Mouse (Mus musculus): Measurements from ENCODE around the gene Top3b. TPM values are rescaled to one million over a fixed set of nuclear protein-coding genes. Genes with fewer than 3 reads are reported as not detected.
"Not testable (repeated sequence)": the region's sequence is repeated elsewhere in the genome, so short reads cannot be mapped to it uniquely, and the experiment has no call there.

The Top3b gene
- 10 to 100 TPM; 58.1 to 69.8 TPM for total RNA-seq (2021)
- long read RNA-seq, experiment 1, transcript Top3b-219 (19 exons, 2,950 nt): major isoform, 5 of 34 reads
- long read RNA-seq, experiment 1, partial matches to known transcripts: 6 of 34 reads
- long read RNA-seq, experiment 1, other reads (novel, unspliced or antisense): 19 of 34 reads
- long read RNA-seq, experiment 2, partial matches to known transcripts: 3 of 29 reads
- long read RNA-seq, experiment 2, other reads (novel, unspliced or antisense): 21 of 29 reads

DNA sequence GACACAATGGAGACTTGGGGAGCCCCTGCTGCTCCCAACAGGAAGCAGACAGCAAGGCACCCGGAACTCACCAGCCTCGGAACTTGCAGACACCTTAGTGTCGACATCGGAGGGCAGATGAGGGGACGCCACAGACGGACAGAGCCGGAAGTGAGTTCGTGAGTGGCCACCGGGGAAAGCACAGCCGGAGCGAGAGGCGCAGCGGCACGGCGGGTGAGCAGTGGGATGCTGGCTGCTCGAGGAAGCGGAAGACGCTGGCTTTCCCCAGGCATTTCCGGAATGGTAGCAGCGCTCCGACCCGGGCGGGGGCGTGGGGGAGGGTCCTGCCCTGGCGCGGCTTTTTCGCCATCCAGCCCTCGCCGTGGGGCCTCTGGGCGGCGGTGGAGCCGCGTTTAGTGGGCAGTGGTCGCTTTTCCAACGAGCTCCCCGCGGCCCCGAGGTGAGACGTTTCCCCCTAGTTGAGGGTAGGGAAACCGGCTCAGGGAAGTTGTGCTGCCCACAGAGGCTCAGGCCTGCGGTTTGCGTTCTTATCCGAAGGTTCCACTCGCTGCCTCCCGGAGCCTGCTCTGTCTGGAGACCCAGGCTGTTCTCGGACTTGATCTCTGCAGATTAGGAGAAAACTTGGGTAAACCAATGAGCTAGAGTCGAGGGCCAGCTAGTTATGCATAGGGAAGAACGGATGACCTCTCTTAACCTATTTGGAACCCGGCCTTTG is at the start of gene Top3b, which contains the start of gene Vpreb1:
Top3b (plus strand) TSS at position 120 of the 715 bp plus-strand sequence.
Vpreb1 (minus strand) TSS at position 227 of the 715 bp plus-strand sequence.
- DNase-seq: peak; percentile 91

DNA sequence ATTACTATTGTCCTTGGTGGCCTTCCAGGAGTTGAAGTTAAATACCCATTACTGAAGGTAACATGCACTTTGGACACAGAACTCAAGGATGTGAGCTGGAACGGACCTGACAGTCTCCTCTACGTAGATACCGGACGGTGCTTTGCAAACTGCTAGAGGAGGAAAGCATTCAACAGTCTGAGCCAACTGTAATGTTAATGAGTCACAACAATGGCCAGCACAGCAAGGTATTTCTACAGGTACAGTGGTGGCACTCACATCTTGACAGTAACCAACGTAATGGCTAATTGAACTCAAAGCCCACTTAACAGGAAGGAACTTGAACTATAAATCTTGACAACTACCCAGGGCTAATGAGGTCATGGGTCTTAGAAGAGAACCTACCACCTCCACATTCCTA is 45.1 kb upstream of the Top3b start:
- DNase-seq: no peak

GRCm38 (mm10) chr16:16826223-16826622 is 44.3 kb upstream of the Top3b start:
- DNase-seq: no peak

GRCm38 (mm10) chr16:16828757-16829615 is 41.5 kb upstream of the Top3b start, which contains the start of gene Spag6l:
Spag6l (minus strand) TSS chr16:16829456.
- DNase-seq: peak; percentile 47

GRCm38 (mm10) chr16:16829671-16830070 is 40.9 kb upstream of the Top3b start:
- no peak for DNase-seq

DNA sequence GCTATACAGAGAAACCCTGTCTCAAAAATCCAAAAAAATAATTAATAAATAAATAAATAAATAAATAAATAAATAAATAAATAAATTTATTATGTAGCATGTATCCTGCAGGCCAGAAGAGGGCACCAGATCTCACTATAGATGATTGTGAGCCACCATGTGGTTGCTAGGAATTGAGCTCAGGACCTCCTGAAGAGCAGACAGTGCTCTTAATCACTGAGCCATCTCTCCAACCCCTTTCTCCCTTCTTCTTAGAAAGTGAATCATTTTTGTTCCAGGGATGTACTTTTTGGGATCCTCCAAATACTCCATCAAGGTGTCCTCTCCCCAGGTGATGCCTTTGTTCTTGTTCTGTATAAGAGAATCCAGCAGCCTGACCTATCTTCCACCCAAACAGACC is 21.3 kb upstream of the Top3b start:
- no peak for DNase-seq

DNA sequence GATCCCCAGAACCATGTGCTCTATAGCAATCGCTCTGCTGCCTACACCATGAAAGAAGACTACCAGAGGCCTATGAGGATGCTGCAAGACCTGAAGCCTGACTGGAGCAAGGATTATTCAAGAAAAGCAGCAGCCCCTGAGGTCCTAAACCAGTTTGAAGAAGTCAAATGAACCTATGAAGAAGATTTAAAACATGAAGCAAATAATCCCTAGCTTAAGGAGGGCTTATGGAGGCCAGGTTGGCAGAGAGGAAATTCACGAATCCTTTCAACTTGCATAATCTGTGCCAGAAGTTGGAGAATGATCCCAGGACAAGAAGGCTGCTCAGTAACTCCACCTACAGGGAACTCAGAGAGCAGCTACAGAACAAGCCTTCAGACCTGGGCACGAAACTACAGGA is 18.1 kb upstream of the Top3b start:
- no peak for DNase-seq

GRCm38 (mm10) chr16:16854836-16855235 is 15.7 kb upstream of the Top3b start:
- peak; percentile 79 for DNase-seq

DNA sequence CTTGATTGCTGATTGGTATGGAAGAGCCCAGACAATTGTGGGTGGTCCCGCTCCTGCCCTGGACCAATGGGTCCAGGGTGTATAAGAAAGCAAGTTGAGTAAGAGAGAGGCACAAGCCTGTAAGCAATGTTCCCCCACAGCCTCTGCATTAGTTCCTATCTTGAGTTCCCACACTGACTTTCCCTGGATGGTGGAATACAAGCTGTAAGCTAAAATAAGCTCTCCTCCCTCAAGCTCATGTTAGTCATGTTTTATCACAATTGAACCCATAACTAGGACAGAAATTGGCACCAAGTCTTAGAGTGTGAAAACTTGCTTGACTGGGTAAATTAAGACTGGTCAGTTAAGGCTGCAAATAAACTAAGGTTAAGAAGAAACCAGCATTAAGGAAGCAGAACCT is 15.0 kb upstream of the Top3b start:
- no peak for DNase-seq

DNA sequence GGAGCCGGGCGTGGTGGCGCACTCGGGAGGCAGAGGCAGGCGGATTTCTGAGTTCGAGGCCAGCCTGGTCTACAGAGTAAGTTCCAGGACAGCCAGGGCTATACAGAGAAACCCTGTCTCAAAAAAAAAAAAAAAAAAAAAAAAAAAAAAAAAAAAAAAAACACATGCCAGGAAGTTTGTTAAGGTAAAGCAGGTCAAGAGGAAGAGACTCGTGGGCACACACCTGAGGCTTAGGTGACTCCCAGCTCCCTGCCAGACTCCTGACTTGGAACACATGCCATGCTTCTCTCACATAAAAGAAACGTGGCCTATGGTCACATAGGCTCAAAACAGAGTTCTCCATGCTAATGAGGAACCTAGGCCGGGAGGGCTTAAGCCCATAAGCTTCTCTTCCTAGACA is 14.5 kb upstream of the Top3b start:
- DNase-seq: not testable (repeated sequence)

DNA sequence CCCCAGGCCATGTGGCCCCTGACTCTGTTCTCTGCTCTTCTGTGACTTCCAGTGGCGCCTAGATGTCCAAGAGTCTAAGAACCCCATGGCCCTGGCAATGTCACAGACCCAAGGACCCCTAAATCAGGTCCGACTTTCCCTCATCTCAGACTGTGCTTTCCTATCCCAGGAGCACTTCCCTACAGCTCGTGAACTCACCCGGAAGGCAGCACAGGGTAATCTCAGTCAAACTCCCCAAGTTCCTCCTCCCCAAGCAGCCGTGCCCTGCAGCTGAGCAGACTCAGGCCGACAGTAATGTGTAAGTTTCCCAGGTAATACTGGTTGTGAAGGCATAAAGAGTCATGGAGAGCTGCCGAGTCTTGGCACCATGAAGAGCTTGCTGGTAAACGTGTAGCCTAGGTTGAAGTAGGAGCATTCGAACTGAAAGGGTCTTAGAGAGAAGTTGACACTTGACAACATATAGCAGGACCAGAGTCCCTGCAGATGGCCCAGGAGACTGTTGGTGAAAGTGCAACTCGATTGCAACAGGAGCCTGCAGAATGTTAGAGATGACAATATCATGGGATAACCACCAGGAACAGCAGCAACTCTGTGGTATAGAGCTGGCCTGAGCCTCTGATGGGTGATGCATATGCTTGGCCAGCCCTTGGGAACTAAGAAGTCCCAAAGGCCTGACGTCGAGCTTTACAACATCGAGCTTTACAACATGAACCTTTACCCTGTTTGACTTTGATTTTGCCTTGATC is 13.6 kb upstream of the Top3b start:
- no peak for DNase-seq

GRCm38 (mm10) chr16:16862288-16862687 is 8.2 kb upstream of the Top3b start:
- DNase-seq: no peak

GRCm38 (mm10) chr16:16863978-16864377 is 6.6 kb upstream of the Top3b start, which contains the start of gene Igll1:
Igll1 (minus strand) TSS chr16:16863985.
- no peak for DNase-seq

DNA sequence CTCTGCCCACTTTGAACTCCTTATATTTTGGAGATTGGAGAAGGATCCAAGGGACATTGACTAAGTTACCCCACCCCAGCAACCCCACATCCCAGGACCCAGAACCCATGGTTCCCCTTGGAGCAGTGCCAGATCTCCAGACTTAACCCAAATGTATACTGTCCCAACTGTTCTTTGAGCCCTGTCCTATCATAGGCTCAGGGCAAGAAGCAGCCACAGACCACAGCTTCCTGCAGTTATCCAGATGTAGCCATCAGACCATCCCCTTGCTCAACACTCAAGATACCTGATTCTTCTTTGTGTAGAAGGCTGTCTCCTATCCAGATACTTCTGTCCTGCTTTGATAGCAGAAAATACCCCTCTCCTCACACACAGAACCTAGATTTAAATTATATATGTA is 5.3 kb upstream of the Top3b start:
- no peak for DNase-seq

- DNase-seq: no peak
Observed at GRCm38 (mm10) chr16:16865696-16866561, 4.6 kb upstream of the Top3b start.

DNA sequence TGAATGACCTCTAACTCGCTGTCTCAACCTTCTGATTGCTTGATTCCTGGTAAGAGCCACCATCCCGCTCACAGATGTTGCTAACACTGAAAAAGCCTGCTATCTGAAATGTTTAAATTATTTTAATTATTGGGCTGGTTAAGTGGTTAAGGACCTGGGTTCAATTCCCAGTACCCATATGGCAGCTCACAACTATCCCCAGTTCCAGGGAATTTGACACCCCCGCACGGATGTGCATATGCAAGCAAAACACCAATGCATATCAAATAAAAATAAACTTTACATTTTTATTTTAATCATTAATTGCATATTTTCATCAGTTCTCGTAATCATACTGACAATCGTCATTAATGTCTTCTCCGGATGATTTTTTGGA is 307 bp upstream of the Top3b start:
- DNase-seq: no peak

DNA sequence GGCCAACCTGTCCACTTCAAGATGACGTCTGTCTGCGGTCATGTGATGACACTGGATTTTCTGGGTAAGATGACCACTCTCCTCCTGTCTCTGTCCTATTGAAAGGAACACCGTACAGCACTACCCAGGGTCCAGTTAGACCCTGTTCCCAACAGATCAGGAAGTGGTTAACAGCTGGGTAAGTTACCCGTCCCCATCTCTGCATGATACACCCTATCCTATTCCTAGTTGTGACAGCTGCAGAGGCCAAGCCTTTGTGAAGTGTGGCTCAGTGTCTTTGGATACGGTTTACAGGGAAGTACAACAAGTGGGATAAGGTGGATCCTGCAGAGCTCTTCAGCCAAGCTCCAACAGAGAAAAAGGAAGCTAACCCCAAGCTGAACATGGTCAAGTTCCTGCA is 8.5 kb downstream of the Top3b start:
- no peak for DNase-seq

- DNase-seq: no peak
Observed at GRCm38 (mm10) chr16:16888341-16888740, 17.8 kb downstream of the Top3b start.

DNA sequence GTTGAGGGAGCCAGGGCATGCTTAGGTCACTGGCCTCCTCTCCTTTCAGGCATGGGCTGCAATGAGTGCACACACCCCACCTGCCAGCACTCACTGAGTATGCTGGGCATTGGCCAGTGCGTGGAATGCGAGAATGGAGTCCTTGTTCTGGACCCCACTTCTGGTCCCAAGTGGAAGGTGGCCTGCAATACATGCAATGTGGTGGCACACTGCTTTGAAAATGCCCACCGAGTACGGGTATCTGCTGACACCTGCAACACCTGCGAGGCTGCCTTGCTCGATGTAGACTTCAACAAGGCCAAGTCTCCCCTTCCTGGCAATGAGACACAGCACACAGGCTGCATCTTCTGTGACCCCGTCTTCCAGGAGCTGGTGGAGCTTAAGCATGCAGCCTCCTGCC is 21.8 kb downstream of the Top3b start:
- DNase-seq: no peak

DNA sequence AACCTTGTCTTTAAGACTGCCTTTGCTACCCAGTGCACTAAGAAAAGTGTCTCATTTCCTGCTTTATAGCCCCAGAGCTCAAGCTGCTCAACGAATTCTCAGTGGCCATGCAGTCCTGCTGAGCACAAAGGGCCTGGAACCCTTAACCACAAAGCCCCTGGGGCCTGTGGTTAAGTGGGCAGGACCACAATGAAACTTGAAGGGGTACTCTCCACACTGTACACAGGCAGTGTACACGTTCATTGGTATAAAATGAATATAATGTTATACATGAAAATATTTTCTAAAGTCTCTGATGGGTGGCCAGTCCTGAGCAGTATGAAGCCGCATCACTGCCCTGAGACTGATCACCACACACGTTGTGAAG is 25.5 kb downstream of the Top3b start:
- no peak for DNase-seq

- peak; percentile 99 for DNase-seq
Observed at GRCm38 (mm10) chr16:16896382-16897055, 26.0 kb downstream of the Top3b start, which contains the start of gene Ppm1f. Ppm1f (plus strand) TSS chr16:16896469.

Data from adrenal gland, postnatal 10 days (tissue).